Mouse (Mus musculus): Measurements from ENCODE around the gene Il25. TPM values are rescaled to one million over a fixed set of nuclear protein-coding genes. Genes with fewer than 3 reads are reported as not detected.
"Not testable (repeated sequence)": the region's sequence is repeated elsewhere in the genome, so short reads cannot be mapped to it uniquely, and the experiment has no call there.

The Il25 gene
- total RNA-seq, 2 experiments from 2014 or later = not detected

DNA sequence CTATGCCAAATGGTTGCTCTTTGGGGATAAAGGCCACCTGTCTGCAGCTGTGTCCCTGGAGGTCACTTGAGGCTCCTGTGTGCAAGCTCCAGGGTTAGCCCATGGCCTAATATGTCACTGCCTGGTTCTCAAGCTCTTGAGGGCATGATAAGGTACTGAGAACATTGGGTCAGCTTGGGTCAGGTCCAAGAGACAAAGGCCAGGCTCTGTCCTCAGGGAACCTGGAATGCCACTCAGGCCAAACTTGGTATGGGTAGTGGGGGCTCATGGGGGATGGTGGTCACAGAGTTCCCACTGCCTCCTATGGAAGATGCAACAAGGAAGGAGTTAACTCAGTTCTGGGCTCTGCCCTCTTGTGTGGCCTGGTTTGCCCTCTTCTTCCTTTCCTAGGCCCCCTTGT lies 35.8 kb downstream of the Il25 start:
- no peak for DNase-seq
- intact Hi-C loops (cut with DNase I; ENCODE audit: low total_unique reads) = no loop called here

- intact Hi-C loops (cut with DNase I; ENCODE audit: low total_unique reads); DNase-seq: not testable (repeated sequence)
Measured at GRCm38 (mm10) chr14:54972786-54973185, 40.3 kb downstream of the Il25 start.

GRCm38 (mm10) chr14:54974068-54974791 lies 41.7 kb downstream of the Il25 start:
- intact Hi-C loops (cut with DNase I; ENCODE audit: low total_unique reads) = no loop called here

GRCm38 (mm10) chr14:54976633-54977032 lies 44.1 kb downstream of the Il25 start, which contains the start of gene Gm17428:
Gene Gm17428 (plus strand): TSS chr14:54976933.
- DNase-seq = no peak
- intact Hi-C loops (cut with DNase I; ENCODE audit: low total_unique reads) = no loop called here

More at GRCm38 (mm10) chr14:54974068-54974791, 41.7 kb downstream of the Il25 start:
- no peak for DNase-seq

DNA sequence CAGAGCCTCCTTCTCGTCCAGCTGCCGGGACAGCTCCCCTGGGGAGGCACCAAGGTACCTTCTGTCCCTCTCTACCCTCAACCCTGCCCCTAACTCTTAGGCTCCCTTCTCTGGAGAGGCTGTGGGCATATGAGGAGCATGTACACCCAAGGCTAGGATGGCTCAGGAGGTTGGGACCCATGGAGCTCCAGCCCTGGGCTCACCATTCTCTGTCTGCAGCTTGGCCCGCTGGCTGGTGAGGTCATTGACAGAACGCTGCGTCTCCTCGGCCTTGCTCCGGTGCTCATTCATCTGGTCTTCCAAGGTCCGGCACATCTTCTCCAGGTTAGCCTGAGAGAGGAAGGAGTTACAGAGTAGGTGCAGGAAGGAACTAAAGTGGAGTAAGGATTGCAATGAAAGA lies 46.2 kb downstream of the Il25 start:
- DNase-seq = no peak
- intact Hi-C loops (cut with DNase I; ENCODE audit: low total_unique reads) = no loop called here

DNA sequence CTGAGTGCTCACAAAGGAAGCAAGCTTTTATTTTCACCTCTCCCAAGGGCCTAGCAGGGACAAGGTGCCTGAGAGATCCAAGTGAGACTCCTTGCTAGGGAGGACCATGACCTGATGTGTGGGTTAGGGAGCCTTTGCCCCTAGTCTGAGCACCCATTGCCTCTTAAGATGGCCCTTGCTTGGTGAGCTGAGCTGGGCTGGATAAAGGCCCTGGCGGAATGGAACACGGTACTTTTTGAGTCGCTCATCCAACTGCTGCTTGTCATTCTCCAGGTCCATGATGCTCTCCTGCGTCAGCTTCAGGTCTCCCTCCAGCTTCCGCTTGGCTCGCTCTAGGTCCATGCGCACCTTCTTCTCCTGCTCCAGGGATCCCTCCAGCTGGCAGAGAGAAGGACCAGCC lies 49.4 kb downstream of the Il25 start:
- no peak for DNase-seq
- intact Hi-C loops (cut with DNase I; ENCODE audit: low total_unique reads) = no loop called here

Small RNA genes lying within 50 kb of the gene (microRNA-seq; reads per million reads assigned to microRNA genes)
- gene Mir208a (3.5 to 4.8 reads per million in 2 experiments), gene Mir208b (116 to 204 reads per million in 2 experiments)

Other genes starting within 250 kb of the Il25 start
- 10 to 100 TPM; 10.1 to 11.8 TPM for gene 1700123O20Rik, start 246.5 kb upstream of the Il25 start, total RNA-seq (2021)
- gene Acin1, start 245.8 kb upstream of the Il25 start, total RNA-seq (2021) = 10 to 100 TPM; 68.1 to 73.8 TPM
- not detected for gene Gm29776, start 233.9 kb upstream of the Il25 start, total RNA-seq (2021)
- not detected for gene Cebpe, start 220.5 kb upstream of the Il25 start, total RNA-seq (2021)
- 10 to 100 TPM in 1 of 2 experiments, 1 to 10 TPM in 1; 7.5 to 18.5 TPM for gene Slc7a8, start 150.7 kb upstream of the Il25 start, total RNA-seq (2021)
- gene Rnf212b, start 118.6 kb upstream of the Il25 start, total RNA-seq (2021) = under 1 TPM in 1 of 2 experiments, not detected in 1; 0.29 TPM
- 1 to 10 TPM; 6.1 to 8.1 TPM for gene Homez, start 61.7 kb upstream of the Il25 start, total RNA-seq (2021)
- gene Ppp1r3e, start 55.1 kb upstream of the Il25 start, total RNA-seq (2021) = 1 to 10 TPM; 2.8 to 6.8 TPM
- 10 to 100 TPM; 19.9 to 21.0 TPM for gene Bcl2l2, start 49.3 kb upstream of the Il25 start, total RNA-seq (2021)
- gene Gm20521, start 49.3 kb upstream of the Il25 start, total RNA-seq (2021) = 1 to 10 TPM; 3.1 to 3.6 TPM
- gene Pabpn1, start 40.2 kb upstream of the Il25 start, total RNA-seq (2021) = 10 to 100 TPM; 56.6 to 57.4 TPM
- gene Slc22a17, start 19.6 kb upstream of the Il25 start, total RNA-seq (2021) = 1 to 10 TPM; 5.4 to 6.3 TPM
- 1 to 10 TPM; 5.1 to 7.4 TPM for gene Efs, start 6.6 kb upstream of the Il25 start, total RNA-seq (2021)
- gene Cmtm5, start 3.6 kb downstream of the Il25 start, total RNA-seq (2021) = 1 to 10 TPM in 1 of 2 experiments, under 1 TPM in 1; 0.71 to 3.1 TPM
- 100 to 1,000 TPM; 121 to 213 TPM for gene Myh6, start 34.2 kb downstream of the Il25 start, total RNA-seq (2021)
- not detected for gene Gm17428, start 44.2 kb downstream of the Il25 start, total RNA-seq (2021)
- 1,000 to 10,000 TPM in 1 of 2 experiments, 100 to 1,000 TPM in 1; 602 to 1,083 TPM for gene Myh7, start 61.9 kb downstream of the Il25 start, total RNA-seq (2021)
- 10 to 100 TPM; 17.8 to 19.0 TPM for gene Ngdn, start 82.8 kb downstream of the Il25 start, total RNA-seq (2021)
- 1 to 10 TPM; 2.6 to 3.1 TPM for gene Zfhx2, start 159.6 kb downstream of the Il25 start, total RNA-seq (2021)
- 10 to 100 TPM; 11.1 to 12.3 TPM for gene Thtpa, start 162.1 kb downstream of the Il25 start, total RNA-seq (2021)
- 1 to 10 TPM; 4.1 to 7.0 TPM for gene Ap1g2, start 173.9 kb downstream of the Il25 start, total RNA-seq (2021)
- gene Jph4, start 184.2 kb downstream of the Il25 start, total RNA-seq (2021) = under 1 TPM; 0.42 to 0.62 TPM

All from gastrocnemius, postnatal 14 days (tissue).